Mouse (Mus musculus) macrophage (primary cell): ENCODE measurements around the gene Zdhhc11. TPM values are rescaled to one million over a fixed set of nuclear protein-coding genes. Genes with fewer than 3 reads are reported as not detected.
"Not testable (repeated sequence)": the region's sequence is repeated elsewhere in the genome, so short reads cannot be mapped to it uniquely, and the experiment has no call there.

ENCODE experiments used
- H3K27ac ChIP-seq: fragments of 350-480 bp; formaldehyde crosslinking; 2 replicates; pipeline ENCODE4 v1.9.0; 2021
- H3K36me3 ChIP-seq: fragments of 350-480 bp; formaldehyde crosslinking; 2 replicates; pipeline ENCODE4 v1.9.0; 2021; ENCODE audit errors: inconsistent target
- H3K4me3 ChIP-seq: fragments of 350-480 bp; formaldehyde crosslinking; 2 replicates; pipeline ENCODE4 v1.9.0; 2021; ENCODE audit errors: inconsistent target
- H3K79me2 ChIP-seq: fragments of 350-480 bp; formaldehyde crosslinking; 2 replicates; pipeline ENCODE4 v1.9.0; 2021; ENCODE audit errors: inconsistent target
- WGBS: methylation state at CpG from one replicate; pipeline ENCODE4 v1.1.7; 2026; ENCODE audit warnings: inconsistent platforms; ENCODE audit not compliant: missing documents; 5-methylcytosine and 5-hydroxymethylcytosine counted together
- polyA plus RNA-seq: library from polyadenylated mRNA; stranded (reverse); fragments of 250-400 nt; gene quantifications from 3 replicates; pipeline ENCODE4 v1.2.4, GENCODE M21; 2018; ENCODE audit warnings: inconsistent platforms

Gene Zdhhc11
- polyA plus RNA-seq, 1 experiment from 2014 or later: not detected

GRCm38 (mm10) chr13:74019006-74019405 lies 55.4 kb downstream of the Zdhhc11 start:
- H3K36me3 ChIP-seq, H3K79me2 ChIP-seq, H3K4me3 ChIP-seq, H3K27ac ChIP-seq: not testable (repeated sequence)
- 87% methylated on average over 7 of the region's 8 CpGs for WGBS

DNA sequence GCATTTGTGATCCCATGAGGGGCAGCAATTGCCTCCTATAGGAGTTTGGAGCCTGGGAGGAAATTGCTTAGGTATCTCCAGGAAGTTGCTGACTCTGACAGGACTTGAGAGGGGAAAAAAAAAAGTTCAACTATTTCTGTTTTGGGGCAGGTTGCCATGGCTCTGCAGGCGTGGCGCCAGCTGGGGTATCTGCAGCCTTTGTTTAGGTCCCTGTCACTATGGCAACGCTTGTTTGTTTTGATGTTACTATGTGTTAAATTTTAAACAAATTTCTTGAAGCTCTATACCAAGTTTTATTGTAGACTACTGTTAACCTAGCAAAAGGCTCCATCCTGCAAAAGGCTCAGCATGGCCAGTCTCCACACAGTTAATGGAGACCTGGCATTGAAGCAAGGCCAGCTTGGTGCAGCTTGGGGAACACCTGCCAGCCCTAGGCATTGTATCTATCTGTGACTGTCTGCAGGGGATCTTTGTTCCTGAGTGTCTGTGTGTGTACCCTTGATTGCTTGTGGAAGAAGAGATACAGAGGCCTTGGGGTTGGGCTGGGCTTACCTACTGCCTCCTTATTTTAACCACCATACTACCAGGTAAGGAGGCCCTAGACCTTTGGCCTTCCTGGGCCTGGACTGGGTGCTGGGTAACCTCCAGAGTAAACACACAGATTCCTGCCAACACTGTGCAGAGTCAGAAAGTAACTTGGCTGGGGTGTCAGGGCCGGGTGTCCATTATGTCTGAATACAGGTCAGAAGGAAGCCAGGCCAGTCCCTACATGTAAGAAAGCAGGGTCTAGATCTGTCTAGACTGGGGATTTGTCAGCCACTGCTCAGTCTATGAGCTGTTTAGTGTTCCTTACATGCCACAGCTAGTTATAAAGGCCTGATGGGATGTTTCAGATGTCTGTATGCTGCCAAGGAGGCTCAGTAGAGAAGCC lies 61.8 kb downstream of the Zdhhc11 start:
- H3K36me3 ChIP-seq: no peaks in the 10 kb centered on the region
- no peak overlapping the region for H3K4me3 ChIP-seq
- no peak overlapping the region for H3K27ac ChIP-seq
- WGBS: 83% methylated on average over 4 of the region's 4 CpGs
- H3K79me2 ChIP-seq: no peaks in the 10 kb centered on the region

- no peak overlapping the region for H3K27ac ChIP-seq
- H3K36me3 ChIP-seq: no peaks in the 10 kb centered on the region
- 54% methylated on average over 2 of the region's 2 CpGs for WGBS
- H3K4me3 ChIP-seq: no peak overlapping the region
- no peaks in the 10 kb centered on the region for H3K79me2 ChIP-seq
Observed at GRCm38 (mm10) chr13:74026215-74026614, 62.6 kb downstream of the Zdhhc11 start.

DNA sequence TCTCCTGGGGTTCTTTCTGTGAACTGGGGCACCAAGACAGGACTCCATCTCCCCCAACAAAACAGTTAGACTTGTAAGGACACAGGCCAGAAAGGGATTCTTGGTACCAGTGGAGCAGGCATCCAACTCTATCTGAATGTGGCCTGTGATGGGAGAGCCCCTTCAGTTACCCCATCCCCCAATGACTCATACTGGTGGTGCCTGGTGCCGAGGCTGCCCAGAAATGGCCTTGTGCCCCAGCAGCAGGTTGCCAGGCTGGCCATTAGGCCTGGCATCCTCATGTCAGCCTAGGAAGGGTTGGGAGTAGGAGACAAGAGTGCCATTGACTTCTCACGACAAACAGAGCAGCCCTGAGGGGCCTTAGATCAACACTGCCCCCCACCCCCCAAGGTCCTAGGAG lies 64.5 kb downstream of the Zdhhc11 start:
- no peak overlapping the region for H3K27ac ChIP-seq
- 93% methylated on average over 2 of the region's 2 CpGs for WGBS
- no peaks in the 10 kb centered on the region for H3K36me3 ChIP-seq
- H3K4me3 ChIP-seq: no peak overlapping the region
- no peaks in the 10 kb centered on the region for H3K79me2 ChIP-seq

- Histone ChIP-seq H3K4me3 (no peak overlapping the region), H3K79me2 (no peaks in the 10 kb centered on the region), H3K36me3 (no peaks in the 10 kb centered on the region), H3K27ac (no peak overlapping the region)
- WGBS: 53% methylated on average over 2 of the region's 2 CpGs
Observed at GRCm38 (mm10) chr13:74029013-74029412, 65.4 kb downstream of the Zdhhc11 start.

DNA sequence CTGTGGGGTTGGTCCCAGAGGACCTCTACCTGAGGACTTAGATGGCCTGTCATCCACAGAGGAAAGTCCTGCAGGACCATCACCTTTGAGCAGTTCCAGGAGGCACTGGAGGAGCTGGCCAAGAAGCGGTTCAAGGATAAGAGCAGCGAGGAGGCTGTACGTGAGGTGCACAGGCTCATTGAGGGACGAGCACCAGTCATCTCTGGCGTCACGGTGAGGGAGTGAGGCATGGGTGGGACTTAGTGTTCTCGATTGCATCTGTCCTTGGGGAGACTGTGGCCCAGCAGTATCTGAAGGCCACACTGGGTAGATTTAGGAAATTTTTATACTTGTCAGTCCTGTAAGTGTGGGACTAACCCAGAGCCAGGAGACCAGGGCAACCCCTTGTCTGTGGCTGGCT lies 67.0 kb downstream of the Zdhhc11 start:
- WGBS: 96% methylated on average over 7 of the region's 7 CpGs
- Histone ChIP-seq H3K36me3 (no peaks in the 10 kb centered on the region), H3K4me3 (no peak overlapping the region), H3K79me2 (no peaks in the 10 kb centered on the region), H3K27ac (no peak overlapping the region)

DNA sequence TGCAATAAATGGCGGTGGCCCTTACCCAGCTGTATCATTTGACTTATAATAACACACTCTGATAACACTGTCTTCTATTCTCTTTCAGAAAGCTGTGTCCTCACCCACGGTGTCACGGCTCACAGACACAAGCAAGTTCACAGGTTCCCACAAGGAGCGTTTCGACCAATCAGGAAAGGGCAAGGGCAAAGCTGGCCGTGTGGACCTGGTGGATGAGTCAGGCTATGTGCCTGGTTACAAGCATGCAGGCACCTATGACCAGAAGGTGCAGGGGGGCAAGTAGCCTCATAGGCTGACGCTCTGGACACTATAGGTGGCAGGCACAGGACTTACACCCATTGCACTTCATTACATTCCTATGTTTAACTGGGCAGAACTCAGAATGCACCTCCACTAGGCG lies 67.5 kb downstream of the Zdhhc11 start:
- 93% methylated on average over 8 of the region's 8 CpGs for WGBS

GRCm38 (mm10) chr13:74034756-74035155 lies 71.1 kb downstream of the Zdhhc11 start:
- WGBS: 97% methylated on average over 2 of the region's 2 CpGs

More for the DNA sequence above, 67.5 kb downstream of the Zdhhc11 start:
- H3K27ac ChIP-seq: no peak overlapping the region
- H3K4me3 ChIP-seq: no peak overlapping the region
- H3K79me2 ChIP-seq: no peaks in the 10 kb centered on the region
- no peaks in the 10 kb centered on the region for H3K36me3 ChIP-seq

GRCm38 (mm10) chr13:74035776-74036175 lies 72.1 kb downstream of the Zdhhc11 start:
- Histone ChIP-seq H3K4me3 (no peak overlapping the region), H3K79me2 (no peaks in the 10 kb centered on the region), H3K27ac (no peak overlapping the region), H3K36me3 (no peaks in the 10 kb centered on the region)
- WGBS: 96% methylated on average over 2 of the region's 2 CpGs

More at GRCm38 (mm10) chr13:74034756-74035155, 71.1 kb downstream of the Zdhhc11 start:
- H3K36me3 ChIP-seq: no peaks in the 10 kb centered on the region
- H3K4me3 ChIP-seq: no peak overlapping the region
- no peak overlapping the region for H3K27ac ChIP-seq
- H3K79me2 ChIP-seq: no peaks in the 10 kb centered on the region

GRCm38 (mm10) chr13:74039926-74040325 lies 76.3 kb downstream of the Zdhhc11 start:
- Histone ChIP-seq H3K4me3 (no peak overlapping the region), H3K27ac (no peak overlapping the region), H3K79me2 (no peaks in the 10 kb centered on the region), H3K36me3 (no peaks in the 10 kb centered on the region)
- WGBS: 61% methylated on average over 3 of the region's 3 CpGs

Other genes starting within 250 kb of the Zdhhc11 start
- gene Slc12a7, start 230.8 kb upstream of the Zdhhc11 start, polyA plus RNA-seq: 20.1 to 50.4 TPM (median 26.2 TPM) in 3 replicates
- not detected in 3 replicates for gene Nkd2, start 116.2 kb upstream of the Zdhhc11 start, polyA plus RNA-seq
- gene Trip13, start 26.1 kb upstream of the Zdhhc11 start, polyA plus RNA-seq: 1.2 to 7.1 TPM (median 5.6 TPM) in 3 replicates
- gene Brd9, start 26.0 kb upstream of the Zdhhc11 start, polyA plus RNA-seq: 17.1 to 28.6 TPM (median 23.0 TPM) in 3 replicates
- 0.03 to 0.07 TPM in 2 of 3 replicates, not detected in the other for gene Tppp, start 45.6 kb downstream of the Zdhhc11 start, polyA plus RNA-seq
- 1.00 to 3.6 TPM (median 1.8 TPM) in 3 replicates for gene Cep72, start 98.4 kb downstream of the Zdhhc11 start, polyA plus RNA-seq
- gene Slc9a3, start 157.6 kb downstream of the Zdhhc11 start, polyA plus RNA-seq: not detected in 3 replicates
- gene Exoc3, start 244.9 kb downstream of the Zdhhc11 start, polyA plus RNA-seq: 40.4 to 47.3 TPM (median 46.4 TPM) in 3 replicates